8 mouse cellular contexts compared by ENCODE assay signal in genomic region chr1:134097956-134098725, GRCm38 (mm10). TPM values are rescaled to one million over a fixed set of nuclear protein-coding genes. Genes with fewer than 3 reads are reported as not detected.
DNase-seq lines count a peak whose midpoint lies in the region; ATAC-seq and TF ChIP-seq lines count a peak whose summit lies in the region.

No protein-coding gene starts in this region.

- peak overlapping the region; percentile 61; the same call in 1 of the 2 replicates for H3K4me3 ChIP-seq in ES-Bruce4 (ENCODE audit: low read depth, low read length)
- H3K4me3 ChIP-seq in intestine, embryonic 15.5 days (replicated peaks): peak overlapping the region; percentile 34; the same call in 1 of the 2 replicates
- H3K4me3 ChIP-seq in liver, embryonic 16.5 days (ENCODE audit: low read depth, low read length): peak overlapping the region; percentile 59

- no peak for TF ChIP-seq POLR2A in ES-Bruce4 (IDR thresholded peaks at IDR 0.05; ENCODE audit: insufficient read depth, low read length)

- TF ChIP-seq EP300 in ES-Bruce4 (IDR thresholded peaks at IDR 0.05; ENCODE audit: insufficient read depth, low read depth, low read length): no peak

- peak overlapping the region; percentile 33 for H3K9ac ChIP-seq in ES-Bruce4 (ENCODE audit: low read depth, poor library complexity, severe bottlenecking)
- H3K9ac ChIP-seq in intestine, embryonic 15.5 days: peak overlapping the region; percentile 35
- H3K9ac ChIP-seq in liver, embryonic 16.5 days (ENCODE audit: low read depth, low read length): peak overlapping the region; percentile 85

- peak overlapping the region; percentile 79 for H3K27ac ChIP-seq in ES-Bruce4 (ENCODE audit: insufficient read depth, low read length)
- peak overlapping the region; percentile 93 for H3K27ac ChIP-seq in intestine, embryonic 15.5 days
- peak overlapping the region; percentile 98 for H3K27ac ChIP-seq in liver, embryonic 16.5 days (ENCODE audit: low read length)

- intact Hi-C loops in gastrocnemius, postnatal 36 days (cut with DNase I): no loop called here

- H3K4me1 ChIP-seq in ES-Bruce4 (ENCODE audit: control insufficient read depth, insufficient read depth, low read length): peaks cover 6% of the 10 kb centered on the region
- H3K4me1 ChIP-seq in intestine, embryonic 15.5 days (replicated peaks): peaks cover 56% of the 10 kb centered on the region
- H3K4me1 ChIP-seq in liver, embryonic 16.5 days (ENCODE audit: control insufficient read depth, low read depth, low read length): peaks cover 71% of the 10 kb centered on the region

- peak; percentile 21 for ATAC-seq in intestine, embryonic 15.5 days
- ATAC-seq in liver, embryonic 16.5 days (ENCODE audit: low read depth): no peak

- H3K27me3 ChIP-seq in ES-Bruce4 (ENCODE audit: control insufficient read depth, insufficient read depth, low read length, poor library complexity, severe bottlenecking): no peaks in the 10 kb centered on the region
- no peaks in the 10 kb centered on the region for H3K27me3 ChIP-seq in intestine, embryonic 15.5 days (replicated peaks)
- no peaks in the 10 kb centered on the region for H3K27me3 ChIP-seq in liver, embryonic 16.5 days (ENCODE audit: control insufficient read depth, insufficient read depth, low read depth, low read length)

- no peak for TF ChIP-seq CTCF in ES-Bruce4 (IDR thresholded peaks at IDR 0.05; ENCODE audit: low read depth, low read length)

- H3K9me3 ChIP-seq in ES-Bruce4 (replicated peaks; ENCODE audit: control insufficient read depth, insufficient read depth, low read length, poor library complexity, severe bottlenecking): no peaks in the 10 kb centered on the region
- H3K9me3 ChIP-seq in intestine, embryonic 15.5 days: no peaks in the 10 kb centered on the region
- H3K9me3 ChIP-seq in liver, embryonic 16.5 days (replicated peaks; ENCODE audit: control insufficient read depth, low read length): no peaks in the 10 kb centered on the region

- no peaks in the 10 kb centered on the region for H3K36me3 ChIP-seq in ES-Bruce4 (ENCODE audit: control insufficient read depth, insufficient read depth, low read length, poor library complexity, severe bottlenecking)
- H3K36me3 ChIP-seq in intestine, embryonic 15.5 days: no peaks in the 10 kb centered on the region
- no peaks in the 10 kb centered on the region for H3K36me3 ChIP-seq in liver, embryonic 16.5 days (ENCODE audit: control insufficient read depth, insufficient read depth)

- DNase-seq in adrenal gland, postnatal 14 days: peak; percentile 77
- DNase-seq in gastrocnemius, postnatal 36 days: peak; percentile 63 to 80
- peak; percentile 32 for DNase-seq in retina, postnatal 1 day
- no peak for DNase-seq in layer of hippocampus, adult 9-11 months
- no peak for DNase-seq in spleen, adult 12 weeks (ENCODE audit: low spot score)

- H3K4me2 ChIP-seq in intestine, embryonic 15.5 days (replicated peaks): peak overlapping the region; percentile 66
- peak overlapping the region; percentile 59 for H3K4me2 ChIP-seq in liver, embryonic 16.5 days (ENCODE audit: low read depth, low read length)

- WGBS in intestine, embryonic 15.5 days: 42% methylated on average over 13 of the region's 13 CpGs
- whole genome bisulfite sequencing in liver, embryonic 16.5 days (ENCODE audit: insufficient replicate concordance): 58% methylated on average over 13 of the region's 13 CpGs

RNA-seq across cellular contexts. Expression of gene Chit1, which starts 12.9 kb away (rescaled TPM):
- polyA plus RNA-seq in ES-Bruce4 (2011; ENCODE audit: insufficient read depth, insufficient read length, low read depth, missing spikeins): not detected in 2 replicates
- not detected in 2 replicates for total RNA-seq in adrenal gland, postnatal 14 days (2021)
- not detected for total RNA-seq in gastrocnemius, postnatal 36 days (2021)
- not detected in 2 replicates for polyA plus RNA-seq in intestine, embryonic 15.5 days (2015; fragmentation: Nextera tagmentation; extraction: Ambion mirVana)
- polyA plus RNA-seq in liver, embryonic 16.5 days (2015; fragmentation: Nextera tagmentation; extraction: Ambion mirVana): 0.19 and 0.20 TPM in 2 replicates

RNA-seq across cellular contexts. Expression of gene Btg2, which starts 19.2 kb away (rescaled TPM):
- 109 and 112 TPM in 2 replicates for polyA plus RNA-seq in ES-Bruce4 (2011; ENCODE audit: insufficient read depth, insufficient read length, low read depth, missing spikeins)
- 36.7 and 58.2 TPM in 2 replicates for total RNA-seq in adrenal gland, postnatal 14 days (2021)
- 10 to 100 TPM; 31.5 to 54.9 TPM for total RNA-seq in gastrocnemius, postnatal 36 days (2021)
- 41.0 and 41.3 TPM in 2 replicates for polyA plus RNA-seq in intestine, embryonic 15.5 days (2015; fragmentation: Nextera tagmentation; extraction: Ambion mirVana)
- 107 and 109 TPM in 2 replicates for polyA plus RNA-seq in liver, embryonic 16.5 days (2015; fragmentation: Nextera tagmentation; extraction: Ambion mirVana)

Comparison
In these comparisons a context has a peak if more than half of its experiments do, and no peak if none do; other contexts are left out.
1. H3K9ac ChIP-seq: peak in every context shown above with its lines; median percentile 85 in liver, embryonic 16.5 days; 35 in intestine, embryonic 15.5 days; 33 in ES-Bruce4.
2. DNase-seq: peak in adrenal gland, postnatal 14 days (single experiment), gastrocnemius, postnatal 36 days (2 of 2) and retina, postnatal 1 day (single experiment); none in layer of hippocampus, adult 9-11 months (single experiment) and spleen, adult 12 weeks (single experiment).
3. Peak in every context shown above with its lines, with median percentiles within 50 percentile points of each other: H3K27ac ChIP-seq and H3K4me3 ChIP-seq.